9 mouse cellular contexts compared by ENCODE assay signal in the genomic region with DNA sequence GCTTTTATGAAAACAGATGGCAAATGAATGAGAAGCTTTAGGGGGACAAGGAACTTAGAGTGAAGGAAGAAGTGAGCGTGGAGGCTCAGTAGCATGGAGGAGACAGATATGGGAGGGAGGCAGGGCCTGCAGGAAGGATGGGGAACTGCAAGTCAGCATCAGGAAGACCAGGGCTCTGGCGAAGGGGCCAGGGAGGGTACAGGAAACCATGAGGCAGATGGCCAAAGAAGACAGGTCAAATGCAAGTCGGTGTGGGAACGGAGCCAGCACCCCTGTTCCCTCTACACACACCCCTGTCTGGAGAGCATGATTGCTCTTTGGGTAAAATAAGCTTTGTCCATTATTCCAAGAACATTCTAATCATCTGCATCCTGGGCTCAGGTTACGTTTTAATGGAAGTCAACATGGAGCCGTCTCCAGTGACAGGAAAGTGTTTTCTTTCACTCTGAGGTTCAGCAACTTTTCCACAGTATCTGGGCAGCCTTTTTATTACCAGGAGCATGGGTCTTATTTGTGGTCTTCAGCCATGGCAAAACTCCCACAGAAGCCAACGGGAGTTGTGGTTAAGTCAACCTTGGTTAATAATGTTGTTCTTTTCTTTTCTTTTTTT.
DNase-seq lines count a peak whose midpoint lies in the region; ATAC-seq and TF ChIP-seq lines count a peak whose summit lies in the region.
"Had no signal": no experiment of that assay in that cellular context is flagged by ENCODE, and none has a peak within 500 bp of the region (broad histone marks: within the 10 kb centered on the region; RNA-seq: fewer than 3 reads in every experiment).

No protein-coding gene starts in this region.

- intact Hi-C loops in left cerebral cortex, postnatal 4 days (cut with DNase I), result no loop called here

- DNase-seq in thymus, postnatal 4 days, result peak; percentile 11
- no peak for DNase-seq in thymus, postnatal 10 days (ENCODE audit: low spot score in 2 of 2)
- DNase-seq in embryonic facial prominence, embryonic 14.5 days (ENCODE audit: low spot score), result peak; percentile 75
- DNase-seq in left cerebral cortex, postnatal 4 days, result peak; percentile 19
- no peak for DNase-seq in stomach, postnatal 0 days (ENCODE audit: low spot score)
- DNase-seq in urinary bladder, postnatal 10 days (ENCODE audit: low spot score), result no peak
- DNase-seq in thymus, adult 18-20 months, result no peak

- no peaks in the 10 kb centered on the region for H3K9me3 ChIP-seq in embryonic facial prominence, embryonic 14.5 days (ENCODE audit: control insufficient read depth, low read length)
- no peaks in the 10 kb centered on the region for H3K9me3 ChIP-seq in stomach, postnatal 0 days (ENCODE audit: control insufficient read depth, low read length)
- H3K9me3 ChIP-seq: hindbrain, embryonic 15.5 days had no signal

- TF ChIP-seq CTCF in stomach, postnatal 0 days (IDR thresholded peaks at IDR 0.05; ENCODE audit: low read depth), result peak; percentile 23; the same call in 1 of the 2 replicates

- H3K4me3 ChIP-seq in embryonic facial prominence, embryonic 14.5 days (ENCODE audit: low read depth, low read length), result no peak overlapping the region
- H3K4me3 ChIP-seq in stomach, postnatal 0 days (ENCODE audit: low read depth, low read length), result no peak overlapping the region
- H3K4me3 ChIP-seq: hindbrain, embryonic 15.5 days had no signal

- no peak overlapping the region for H3K27ac ChIP-seq in embryonic facial prominence, embryonic 14.5 days (replicated peaks; ENCODE audit: low read depth, low read length)
- H3K27ac ChIP-seq in stomach, postnatal 0 days (replicated peaks), result no peak overlapping the region
- H3K27ac ChIP-seq: hindbrain, embryonic 15.5 days had no signal

- peak; percentile 70 for ATAC-seq in embryonic facial prominence, embryonic 14.5 days (ENCODE audit: low read depth)
- no peak for ATAC-seq in stomach, postnatal 0 days (ENCODE audit: low FRiP score, low TSS enrichment)
- no peak for ATAC-seq in monocyte, adult 5-6 weeks (replicated peaks; ENCODE audit: insufficient number of reproducible peaks, low FRiP score, low TSS enrichment, poor library complexity, severe bottlenecking)

- H3K9ac ChIP-seq in embryonic facial prominence, embryonic 14.5 days (ENCODE audit: low read depth, low read length), result no peak overlapping the region
- no peak overlapping the region for H3K9ac ChIP-seq in stomach, postnatal 0 days (ENCODE audit: low read length)
- H3K9ac ChIP-seq: hindbrain, embryonic 15.5 days had no signal

- 39% methylated on average over 7 of the region's 7 CpGs for WGBS in embryonic facial prominence, embryonic 14.5 days
- 71% methylated on average over 7 of the region's 7 CpGs for WGBS in stomach, postnatal 0 days

- H3K4me1 ChIP-seq in embryonic facial prominence, embryonic 14.5 days (ENCODE audit: control insufficient read depth, insufficient read depth, low read length), result no peaks in the 10 kb centered on the region
- no peaks in the 10 kb centered on the region for H3K4me1 ChIP-seq in stomach, postnatal 0 days (replicated peaks; ENCODE audit: control insufficient read depth, insufficient read depth)
- H3K4me1 ChIP-seq: hindbrain, embryonic 15.5 days had no signal

- TF ChIP-seq EP300 in stomach, postnatal 0 days (optimal IDR thresholded peaks at IDR 0.05), result no peak

- no peaks in the 10 kb centered on the region for H3K36me3 ChIP-seq in embryonic facial prominence, embryonic 14.5 days (ENCODE audit: control insufficient read depth, insufficient read depth, low read length)
- H3K36me3 ChIP-seq in stomach, postnatal 0 days (ENCODE audit: control insufficient read depth, insufficient read depth, low read length), result no peaks in the 10 kb centered on the region
- H3K36me3 ChIP-seq: hindbrain, embryonic 15.5 days had no signal

- no peak overlapping the region for H3K4me2 ChIP-seq in embryonic facial prominence, embryonic 14.5 days (ENCODE audit: low read depth, low read length)
- no peak overlapping the region for H3K4me2 ChIP-seq in stomach, postnatal 0 days (replicated peaks; ENCODE audit: low read depth)
- H3K4me2 ChIP-seq: hindbrain, embryonic 15.5 days had no signal

- H3K27me3 ChIP-seq in embryonic facial prominence, embryonic 14.5 days (replicated peaks; ENCODE audit: control insufficient read depth, insufficient read depth, low read length), result no peaks in the 10 kb centered on the region
- no peaks in the 10 kb centered on the region for H3K27me3 ChIP-seq in stomach, postnatal 0 days (ENCODE audit: control insufficient read depth, insufficient read depth, low read length)
- H3K27me3 ChIP-seq: hindbrain, embryonic 15.5 days had no signal

Comparison
In these comparisons a context has a peak if more than half of its experiments do, and no peak if none do; other contexts are left out.
1. DNase-seq: peak in thymus, postnatal 4 days (single experiment), embryonic facial prominence, embryonic 14.5 days (single experiment) and left cerebral cortex, postnatal 4 days (single experiment); none in thymus, postnatal 10 days (0 of 2), stomach, postnatal 0 days (single experiment), urinary bladder, postnatal 10 days (single experiment) and thymus, adult 18-20 months (0 of 2).